Mouse (Mus musculus) heart, adult 2 months (tissue): ENCODE results near the gene Etv2. TPM values are rescaled to one million over a fixed set of nuclear protein-coding genes. Genes with fewer than 3 reads are reported as not detected.

Experiments
- DNase-seq, 2 experiments: peaks; one replicate each; pipeline ENCODE4 v3.0.0; 2021
- H3K27ac ChIP-seq: fragments of 200-600 bp; 2 replicates; pipeline ENCODE4 v1.8.1; 2022
- H3K27me3 ChIP-seq: fragments of 200-500 bp; 2 replicates; pipeline ENCODE4 v1.6.1; 2012; ENCODE audit warnings: mild to moderate bottlenecking, low read length, inconsistent platforms, mixed read lengths; ENCODE audit not compliant: control insufficient read depth, insufficient read depth
- H3K36me3 ChIP-seq: fragments of 200-500 bp; 2 replicates; pipeline ENCODE4 v1.6.1; 2012; ENCODE audit warnings: low read length, inconsistent platforms; ENCODE audit not compliant: control insufficient read depth, insufficient read depth
- H3K4me1 ChIP-seq: fragments of 200-500 bp; 2 replicates; pipeline ENCODE4 v1.6.1; 2011; ENCODE audit warnings: low read length; ENCODE audit not compliant: control insufficient read depth, insufficient read depth
- H3K4me3 ChIP-seq: fragments of 200-600 bp; 2 replicates; pipeline ENCODE4 v1.8.1; 2022
- H3K79me2 ChIP-seq: fragments of 200-500 bp; replicated peaks from 2 replicates; pipeline ENCODE4 v1.6.1; 2012; ENCODE audit warnings: mild to moderate bottlenecking, inconsistent platforms, low read length, moderate library complexity, mixed read lengths; ENCODE audit not compliant: control insufficient read depth, insufficient read depth
- H3K9ac ChIP-seq: fragments of 200-500 bp; 2 replicates; pipeline ENCODE4 v1.6.1; 2012; ENCODE audit warnings: low read depth, mild to moderate bottlenecking, control low read depth, inconsistent platforms, low read length, mixed read lengths
- CTCF ChIP-seq: fragments of 200-600 bp; IDR thresholded peaks from 2 replicates; pipeline ENCODE4 v1.8.1; 2022; ENCODE audit warnings: antibody characterized with exemption, mild to moderate bottlenecking, moderate library complexity
- EP300 ChIP-seq: fragments of 200-500 bp; IDR thresholded peaks from 2 replicates; pipeline ENCODE4 v1.6.1; 2011; ENCODE audit warnings: low read depth, low read length, control low read depth; ENCODE audit not compliant: insufficient read depth
- POLR2A ChIP-seq: fragments of 200-500 bp; IDR thresholded peaks from 2 replicates; pipeline ENCODE4 v1.6.1; 2011; ENCODE audit warnings: mild to moderate bottlenecking, low read depth, low read length, control low read depth; ENCODE audit not compliant: insufficient read depth
- WGBS: fragments of 180-500 bp; shearing (Covaris S2); methylation state at CpG from one replicate; pipeline ENCODE4 v1.1.7; 2018; 5-methylcytosine and 5-hydroxymethylcytosine counted together
- intact Hi-C: fragments of 180-260 bp; cut with DNase I; formaldehyde crosslinking; loops from one replicate; pipeline ENCODE4 v1.15.1; 2025
- polyA plus RNA-seq: library from polyadenylated mRNA; depleted of rRNA; stranded (reverse); fragments of >200 nt; gene quantifications from 2 replicates; pipeline ENCODE4 v1.2.3, GENCODE M21; 2012
- total RNA-seq, 2 experiments: library from RNA; stranded (reverse); gene quantifications; 2 replicates each; pipeline ENCODE4 v1.2.3; 2021

The Etv2 gene
- total and polyA plus RNA-seq, 3 experiments: not detected

GRCm38 (mm10) chr7:30612654-30613402, 22.8 kb downstream of the Etv2 start, which contains the start of gene Upk1a:
Upk1a (minus strand) TSS chr7:30612847.
- no peak within 1 kb of the TSS for H3K4me3 ChIP-seq
- no peaks in the 10 kb centered on the region for H3K79me2 ChIP-seq
- H3K4me1 ChIP-seq: no peaks in the 10 kb centered on the region
- WGBS: 77% methylated on average over 8 of the region's 8 CpGs
- DNase-seq: no peak
- no peaks in the 10 kb centered on the region for H3K27me3 ChIP-seq
- H3K9ac ChIP-seq: no peak within 1 kb of the TSS
- no peak within 1 kb of the TSS for H3K27ac ChIP-seq
- H3K36me3 ChIP-seq: no peaks in the 10 kb centered on the region
- TF ChIP-seq EP300 (no peak), POLR2A (no peak), CTCF (no peak)
- intact Hi-C loops: loop anchor here (1.0 kb wide), 1 partner anchor 24 kb away; no protein-coding TSS in a partner anchor

- Histone ChIP-seq H3K9ac (no peak overlapping the region), H3K27ac (peak overlapping the region; percentile 56), H3K27me3 (no peaks in the 10 kb centered on the region), H3K79me2 (no peaks in the 10 kb centered on the region), H3K36me3 (no peaks in the 10 kb centered on the region), H3K4me1 (no peaks in the 10 kb centered on the region), H3K4me3 (no peak overlapping the region)
- peak; percentile 49 to 71 for DNase-seq
- 42% methylated on average over 7 of the region's 7 CpGs for WGBS
- intact Hi-C loops: no loop called here
- TF ChIP-seq EP300 (no peak), CTCF (no peak), POLR2A (no peak)
These were observed 25.6 kb downstream of the Etv2 start for GRCm38 (mm10) chr7:30610043-30610442.

- Histone ChIP-seq H3K9ac (no peak overlapping the region), H3K27me3 (no peaks in the 10 kb centered on the region), H3K36me3 (no peaks in the 10 kb centered on the region), H3K4me3 (no peak overlapping the region), H3K4me1 (no peaks in the 10 kb centered on the region), H3K27ac (no peak overlapping the region), H3K79me2 (no peaks in the 10 kb centered on the region)
- DNase-seq: no peak
- TF ChIP-seq POLR2A (no peak), CTCF (no peak)
- intact Hi-C loops: no loop called here
- WGBS: 61% methylated on average over 16 of the region's 16 CpGs
These were observed 27.2 kb downstream of the Etv2 start for GRCm38 (mm10) chr7:30608476-30608875.

- TF ChIP-seq CTCF: peak; percentile 70
- TF ChIP-seq EP300: no peak
- H3K79me2 ChIP-seq: no peaks in the 10 kb centered on the region
- no peaks in the 10 kb centered on the region for H3K27me3 ChIP-seq
- 24% methylated on average over 8 of the region's 8 CpGs for WGBS
- H3K27ac ChIP-seq: no peak overlapping the region
- H3K36me3 ChIP-seq: no peaks in the 10 kb centered on the region
- H3K9ac ChIP-seq: no peak overlapping the region
- intact Hi-C loops: no loop called here
- H3K4me3 ChIP-seq: no peak overlapping the region
- H3K4me1 ChIP-seq: no peaks in the 10 kb centered on the region
- DNase-seq: peak; percentile 39 to 62
These were observed 27.8 kb downstream of the Etv2 start for GRCm38 (mm10) chr7:30607706-30608309.

GRCm38 (mm10) chr7:30604944-30605343, 30.7 kb downstream of the Etv2 start:
- no peaks in the 10 kb centered on the region for H3K79me2 ChIP-seq
- no peak overlapping the region for H3K9ac ChIP-seq
- no peaks in the 10 kb centered on the region for H3K36me3 ChIP-seq
- DNase-seq: no peak
- intact Hi-C loops: no loop called here
- no peak for TF ChIP-seq POLR2A
- TF ChIP-seq CTCF: no peak
- TF ChIP-seq EP300: no peak
- no peak overlapping the region for H3K27ac ChIP-seq
- WGBS: 78% methylated on average over 8 of the region's 8 CpGs
- no peak overlapping the region for H3K4me3 ChIP-seq
- H3K27me3 ChIP-seq: no peaks in the 10 kb centered on the region
- H3K4me1 ChIP-seq: no peaks in the 10 kb centered on the region

- DNase-seq: no peak
- Histone ChIP-seq H3K79me2 (no peaks in the 10 kb centered on the region), H3K4me1 (no peaks in the 10 kb centered on the region), H3K9ac (no peak overlapping the region), H3K4me3 (no peak overlapping the region), H3K27ac (no peak overlapping the region), H3K36me3 (no peaks in the 10 kb centered on the region), H3K27me3 (no peaks in the 10 kb centered on the region)
- intact Hi-C loops: no loop called here
- WGBS: 55% methylated on average over 8 of the region's 8 CpGs
- TF ChIP-seq CTCF: no peak
- no peak for TF ChIP-seq POLR2A
- no peak for TF ChIP-seq EP300
These were observed 31.2 kb downstream of the Etv2 start for GRCm38 (mm10) chr7:30604424-30604823.
